Mouse (Mus musculus): ENCODE data around the gene Fam208b. TPM values are rescaled to one million over a fixed set of nuclear protein-coding genes. Genes with fewer than 3 reads are reported as not detected.
A peak's percentile ranks its signal among the peaks of the same experiment; 100 is the strongest.

Fam208b gene
- polyA plus RNA-seq, 1 experiment = 84.6 TPM

DNA sequence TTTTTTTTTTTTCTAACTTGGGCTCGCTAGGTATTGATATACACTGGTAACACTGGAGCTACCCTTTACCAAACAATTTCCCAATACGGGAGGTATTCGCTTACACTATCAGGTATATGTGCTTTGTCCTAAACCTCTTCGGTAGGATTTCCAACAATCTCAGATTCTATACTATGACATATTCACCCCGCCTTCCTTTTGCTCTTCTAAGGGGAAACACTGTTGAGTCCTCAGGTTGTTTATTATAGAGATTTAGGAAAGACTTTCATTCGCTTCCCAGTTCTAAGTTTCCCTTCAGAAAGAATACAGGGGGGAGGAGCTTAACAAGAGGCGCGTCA, 1.2 kb downstream of the Fam208b start:
- peaks cover 29% of the 10 kb centered on the region for H3K9me3 ChIP-seq (replicated peaks; ENCODE audit: control insufficient read depth, insufficient read depth, low read length, poor library complexity, severe bottlenecking)
- H3K36me3 ChIP-seq (ENCODE audit: control insufficient read depth, insufficient read depth, low read length, poor library complexity, severe bottlenecking) = no peaks in the 10 kb centered on the region; the same call in 1 of the 2 replicates
- H3K27ac ChIP-seq (ENCODE audit: insufficient read depth, low read length) = no peak overlapping the region
- peak overlapping the region; percentile 83 for H3K9ac ChIP-seq (ENCODE audit: low read depth, poor library complexity, severe bottlenecking)
- peak overlapping the region; percentile 80 for H3K4me3 ChIP-seq (ENCODE audit: low read depth, low read length)
- H3K27me3 ChIP-seq (ENCODE audit: control insufficient read depth, insufficient read depth, low read length, poor library complexity, severe bottlenecking) = no peaks in the 10 kb centered on the region
- H3K4me1 ChIP-seq (ENCODE audit: control insufficient read depth, insufficient read depth, low read length) = no peaks in the 10 kb centered on the region
- TF ChIP-seq POLR2A (IDR thresholded peaks at IDR 0.05; ENCODE audit: insufficient read depth, low read length) = no peak
- TF ChIP-seq CTCF (IDR thresholded peaks at IDR 0.05; ENCODE audit: low read depth, low read length) = no peak
- no peak for TF ChIP-seq EP300 (IDR thresholded peaks at IDR 0.05; ENCODE audit: insufficient read depth, low read depth, low read length)

DNA sequence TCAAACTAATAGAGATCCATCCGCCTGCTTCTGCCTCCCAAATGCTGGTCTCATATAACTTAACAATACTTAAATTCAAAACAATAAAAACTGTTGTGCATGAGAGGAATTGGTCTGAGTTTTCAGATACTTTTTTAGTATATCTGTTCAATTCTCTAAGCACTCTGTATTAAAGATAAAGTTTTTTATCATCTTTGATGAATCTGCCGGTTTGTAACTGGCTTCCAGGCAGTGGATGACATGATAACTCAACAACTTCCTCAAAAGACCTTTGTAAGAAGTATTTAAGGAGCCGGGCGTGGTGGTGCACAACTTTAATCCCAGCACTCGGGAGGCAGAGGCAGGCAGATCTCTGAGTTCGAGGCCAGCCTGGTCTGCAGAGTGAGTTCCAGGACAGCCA, 14.7 kb downstream of the Fam208b start:
- Histone ChIP-seq H3K36me3 (ENCODE audit: control insufficient read depth, insufficient read depth, low read length, poor library complexity, severe bottlenecking) (peaks cover 23% of the 10 kb centered on the region), H3K4me1 (ENCODE audit: control insufficient read depth, insufficient read depth, low read length) (no peaks in the 10 kb centered on the region), H3K4me3 (ENCODE audit: low read depth, low read length) (no peak overlapping the region), H3K9me3 (replicated peaks; ENCODE audit: control insufficient read depth, insufficient read depth, low read length, poor library complexity, severe bottlenecking) (no peaks in the 10 kb centered on the region), H3K9ac (ENCODE audit: low read depth, poor library complexity, severe bottlenecking) (no peak overlapping the region), H3K27me3 (ENCODE audit: control insufficient read depth, insufficient read depth, low read length, poor library complexity, severe bottlenecking) (no peaks in the 10 kb centered on the region), H3K27ac (ENCODE audit: insufficient read depth, low read length) (no peak overlapping the region)
- TF ChIP-seq EP300 (IDR thresholded peaks at IDR 0.05; ENCODE audit: insufficient read depth, low read depth, low read length) = no peak
- no peak for TF ChIP-seq CTCF (IDR thresholded peaks at IDR 0.05; ENCODE audit: low read depth, low read length)
- no peak for TF ChIP-seq POLR2A (IDR thresholded peaks at IDR 0.05; ENCODE audit: insufficient read depth, low read length)

- H3K27me3 ChIP-seq (ENCODE audit: control insufficient read depth, insufficient read depth, low read length, poor library complexity, severe bottlenecking) = no peaks in the 10 kb centered on the region
- H3K27ac ChIP-seq (ENCODE audit: insufficient read depth, low read length) = no peak overlapping the region
- H3K4me3 ChIP-seq (ENCODE audit: low read depth, low read length) = no peak overlapping the region
- H3K36me3 ChIP-seq (ENCODE audit: control insufficient read depth, insufficient read depth, low read length, poor library complexity, severe bottlenecking) = peaks cover 35% of the 10 kb centered on the region
- H3K9me3 ChIP-seq (replicated peaks; ENCODE audit: control insufficient read depth, insufficient read depth, low read length, poor library complexity, severe bottlenecking) = no peaks in the 10 kb centered on the region
- TF ChIP-seq CTCF (IDR thresholded peaks at IDR 0.05; ENCODE audit: low read depth, low read length) (no peak), POLR2A (IDR thresholded peaks at IDR 0.05; ENCODE audit: insufficient read depth, low read length) (no peak), EP300 (IDR thresholded peaks at IDR 0.05; ENCODE audit: insufficient read depth, low read depth, low read length) (no peak)
- H3K4me1 ChIP-seq (ENCODE audit: control insufficient read depth, insufficient read depth, low read length) = no peaks in the 10 kb centered on the region
- no peak overlapping the region for H3K9ac ChIP-seq (ENCODE audit: low read depth, poor library complexity, severe bottlenecking)
These were observed 16.6 kb downstream of the Fam208b start for GRCm38 (mm10) chr13:3594311-3594710.

- Histone ChIP-seq H3K4me3 (ENCODE audit: low read depth, low read length) (no peak overlapping the region), H3K27ac (ENCODE audit: insufficient read depth, low read length) (no peak overlapping the region), H3K27me3 (ENCODE audit: control insufficient read depth, insufficient read depth, low read length, poor library complexity, severe bottlenecking) (no peaks in the 10 kb centered on the region), H3K9me3 (replicated peaks; ENCODE audit: control insufficient read depth, insufficient read depth, low read length, poor library complexity, severe bottlenecking) (no peaks in the 10 kb centered on the region), H3K4me1 (ENCODE audit: control insufficient read depth, insufficient read depth, low read length) (no peaks in the 10 kb centered on the region), H3K9ac (ENCODE audit: low read depth, poor library complexity, severe bottlenecking) (no peak overlapping the region), H3K36me3 (ENCODE audit: control insufficient read depth, insufficient read depth, low read length, poor library complexity, severe bottlenecking) (peaks cover 33% of the 10 kb centered on the region)
- TF ChIP-seq EP300 (IDR thresholded peaks at IDR 0.05; ENCODE audit: insufficient read depth, low read depth, low read length) (no peak), CTCF (IDR thresholded peaks at IDR 0.05; ENCODE audit: low read depth, low read length) (no peak), POLR2A (IDR thresholded peaks at IDR 0.05; ENCODE audit: insufficient read depth, low read length) (no peak)
These were observed 20.1 kb downstream of the Fam208b start for GRCm38 (mm10) chr13:3590789-3591188.

DNA sequence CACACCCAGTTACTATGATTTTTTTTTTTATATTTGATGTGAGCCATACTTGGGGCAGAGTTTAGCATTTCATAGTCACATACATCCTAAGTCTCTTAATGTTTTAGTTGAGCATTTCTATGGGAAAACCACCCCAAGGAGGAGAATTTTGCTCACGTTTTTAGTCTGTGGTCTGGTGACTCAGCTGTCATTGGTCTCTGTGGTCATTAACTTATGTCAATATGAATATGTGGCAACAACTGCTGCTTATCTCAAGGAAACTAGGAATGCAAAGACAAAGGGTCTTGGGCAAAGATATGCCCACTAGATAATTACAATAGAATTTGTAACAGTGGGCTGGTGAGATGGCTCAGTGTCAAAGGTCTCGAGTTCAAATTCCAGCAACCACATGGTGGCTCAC, 47.0 kb downstream of the Fam208b start:
- H3K9me3 ChIP-seq (replicated peaks; ENCODE audit: control insufficient read depth, insufficient read depth, low read length, poor library complexity, severe bottlenecking) = no peaks in the 10 kb centered on the region
- H3K4me1 ChIP-seq (ENCODE audit: control insufficient read depth, insufficient read depth, low read length) = no peaks in the 10 kb centered on the region
- no peak overlapping the region for H3K27ac ChIP-seq (ENCODE audit: insufficient read depth, low read length)
- no peaks in the 10 kb centered on the region for H3K27me3 ChIP-seq (ENCODE audit: control insufficient read depth, insufficient read depth, low read length, poor library complexity, severe bottlenecking)
- no peak for TF ChIP-seq POLR2A (IDR thresholded peaks at IDR 0.05; ENCODE audit: insufficient read depth, low read length)
- TF ChIP-seq CTCF (IDR thresholded peaks at IDR 0.05; ENCODE audit: low read depth, low read length) = no peak
- TF ChIP-seq EP300 (IDR thresholded peaks at IDR 0.05; ENCODE audit: insufficient read depth, low read depth, low read length) = no peak
- peaks cover 44% of the 10 kb centered on the region for H3K36me3 ChIP-seq (ENCODE audit: control insufficient read depth, insufficient read depth, low read length, poor library complexity, severe bottlenecking)
- H3K4me3 ChIP-seq (ENCODE audit: low read depth, low read length) = no peak overlapping the region
- no peak overlapping the region for H3K9ac ChIP-seq (ENCODE audit: low read depth, poor library complexity, severe bottlenecking)

GRCm38 (mm10) chr13:3563130-3563529, 47.8 kb downstream of the Fam208b start:
- TF ChIP-seq EP300 (IDR thresholded peaks at IDR 0.05; ENCODE audit: insufficient read depth, low read depth, low read length) (no peak), POLR2A (IDR thresholded peaks at IDR 0.05; ENCODE audit: insufficient read depth, low read length) (no peak), CTCF (IDR thresholded peaks at IDR 0.05; ENCODE audit: low read depth, low read length) (no peak)
- Histone ChIP-seq H3K27me3 (ENCODE audit: control insufficient read depth, insufficient read depth, low read length, poor library complexity, severe bottlenecking) (no peaks in the 10 kb centered on the region), H3K27ac (ENCODE audit: insufficient read depth, low read length) (no peak overlapping the region), H3K9me3 (replicated peaks; ENCODE audit: control insufficient read depth, insufficient read depth, low read length, poor library complexity, severe bottlenecking) (no peaks in the 10 kb centered on the region), H3K36me3 (ENCODE audit: control insufficient read depth, insufficient read depth, low read length, poor library complexity, severe bottlenecking) (peaks cover 47% of the 10 kb centered on the region), H3K4me3 (ENCODE audit: low read depth, low read length) (no peak overlapping the region), H3K9ac (ENCODE audit: low read depth, poor library complexity, severe bottlenecking) (no peak overlapping the region), H3K4me1 (ENCODE audit: control insufficient read depth, insufficient read depth, low read length) (no peaks in the 10 kb centered on the region)

Measured in ES-Bruce4 (cell line).